Mouse (Mus musculus): ENCODE data around the gene 1700030J22Rik.

1700030J22Rik gene

GRCm38 (mm10) chr8:116951778-116952177 lies 27.0 kb downstream of the 1700030J22Rik start:
- no peak for DNase-seq (ENCODE audit: low read depth, low spot score)

GRCm38 (mm10) chr8:116951369-116951768 lies 27.4 kb downstream of the 1700030J22Rik start:
- no peak for DNase-seq (ENCODE audit: low read depth, low spot score)

- no peak for DNase-seq (ENCODE audit: low read depth, low spot score)
Observed at GRCm38 (mm10) chr8:116947589-116947988, 31.2 kb downstream of the 1700030J22Rik start.

DNA sequence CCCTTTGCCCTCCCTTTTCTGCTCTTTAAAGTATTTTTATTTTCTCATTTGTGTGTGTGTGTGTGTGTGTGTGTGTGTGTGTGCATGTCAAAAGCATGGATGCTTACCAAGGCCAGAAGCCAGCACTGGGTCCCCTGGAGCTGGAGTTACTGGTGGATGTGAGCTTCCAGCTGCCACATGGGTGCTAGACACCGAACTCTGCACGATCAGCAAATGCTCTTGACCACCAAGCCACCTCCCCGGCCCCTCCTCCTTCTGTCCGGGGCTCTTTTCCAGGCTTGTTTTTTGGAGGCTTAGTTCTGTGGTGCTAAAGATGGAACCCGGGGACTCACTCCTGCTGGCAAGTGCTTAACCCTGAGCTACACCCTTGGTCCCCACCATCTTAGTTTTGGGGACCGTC lies 31.9 kb downstream of the 1700030J22Rik start:
- no peak for DNase-seq (ENCODE audit: low read depth, low spot score)

GRCm38 (mm10) chr8:116946268-116946838 lies 32.4 kb downstream of the 1700030J22Rik start:
- DNase-seq (ENCODE audit: low read depth, low spot score): no peak

- DNase-seq (ENCODE audit: low read depth, low spot score): no peak
Observed at GRCm38 (mm10) chr8:116945169-116945910, 33.4 kb downstream of the 1700030J22Rik start.

DNA sequence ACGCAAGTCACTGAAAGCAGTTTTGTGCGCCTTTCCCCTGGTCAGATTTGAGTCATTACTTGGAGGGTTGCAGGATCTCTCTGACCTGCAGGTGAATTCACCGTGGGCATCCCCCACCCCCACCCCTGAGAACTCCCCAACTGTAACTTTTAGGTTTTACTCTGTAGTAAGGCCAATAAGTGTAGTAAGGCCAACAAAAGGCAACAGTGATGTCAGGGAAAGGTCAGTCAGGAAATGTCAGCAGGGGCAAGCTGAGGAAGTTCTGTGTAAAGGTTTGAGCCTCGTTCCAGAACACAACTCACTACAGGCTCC lies 34.4 kb downstream of the 1700030J22Rik start:
- DNase-seq (ENCODE audit: low read depth, low spot score): no peak

DNA sequence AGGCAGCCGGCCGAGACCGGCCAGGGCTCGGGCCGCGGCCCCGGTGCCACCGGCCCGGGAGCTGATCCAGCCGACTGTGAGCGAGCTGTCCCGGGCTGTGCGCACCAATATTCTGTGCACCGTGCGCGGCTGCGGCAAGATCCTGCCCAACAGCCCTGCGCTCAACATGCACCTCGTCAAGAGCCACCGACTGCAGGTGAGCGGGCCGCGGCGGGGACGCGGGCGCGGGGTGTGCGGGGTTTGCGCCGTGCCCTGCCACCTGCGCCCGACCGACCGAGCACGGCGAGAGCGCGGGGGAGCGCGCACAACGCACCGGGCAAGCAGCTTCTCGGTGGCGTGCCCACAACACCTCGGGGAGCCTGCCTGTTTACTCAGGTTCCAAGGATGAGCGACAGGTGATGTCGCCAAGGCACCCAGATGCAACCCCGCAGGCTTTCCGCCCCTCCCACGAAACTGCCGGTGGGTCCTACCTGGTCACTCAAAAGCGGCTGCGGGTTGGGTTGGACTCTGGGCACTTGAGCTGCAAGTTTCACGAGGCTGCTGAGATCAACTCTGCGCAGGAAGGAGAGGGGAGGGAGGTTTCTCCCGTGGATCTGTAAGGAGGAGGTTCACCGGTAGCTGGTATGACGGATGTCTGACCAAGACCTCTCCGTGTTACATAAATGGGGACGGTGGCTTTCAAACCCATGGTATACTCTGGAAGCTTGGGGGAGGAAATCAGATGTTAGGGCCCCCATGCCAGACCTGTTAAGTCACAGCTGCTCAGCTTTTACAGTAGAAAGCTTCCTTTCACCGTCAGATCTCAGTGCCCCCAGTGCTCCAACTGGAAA lies 35.0 kb downstream of the 1700030J22Rik start:
- no peak for DNase-seq (ENCODE audit: low read depth, low spot score)

DNA sequence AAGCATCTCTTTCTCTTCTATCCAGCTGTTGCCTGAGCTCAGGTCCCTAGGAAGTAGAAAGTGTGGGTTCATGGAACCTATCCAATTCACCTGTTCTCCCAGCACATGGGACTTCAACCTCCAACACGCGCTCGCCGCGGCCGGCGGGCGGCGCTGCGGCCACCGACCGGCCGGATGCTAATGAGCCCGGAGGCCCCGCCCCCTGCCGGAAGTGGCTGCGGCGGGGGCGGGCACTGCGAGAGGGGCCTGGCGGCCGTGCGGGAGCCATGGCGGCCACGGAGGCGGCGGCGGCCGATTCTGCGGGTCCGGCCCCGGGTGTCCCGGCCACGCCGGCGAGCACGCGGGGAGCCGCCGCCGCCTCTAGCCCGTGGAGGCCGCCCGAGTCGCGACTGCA lies 35.6 kb downstream of the 1700030J22Rik start, which contains the start of gene Atmin:
Gene Atmin (plus strand): TSS at position 233 of the 394 bp plus-strand sequence.
- peak; percentile 76 for DNase-seq (ENCODE audit: low read depth, low spot score)

DNA sequence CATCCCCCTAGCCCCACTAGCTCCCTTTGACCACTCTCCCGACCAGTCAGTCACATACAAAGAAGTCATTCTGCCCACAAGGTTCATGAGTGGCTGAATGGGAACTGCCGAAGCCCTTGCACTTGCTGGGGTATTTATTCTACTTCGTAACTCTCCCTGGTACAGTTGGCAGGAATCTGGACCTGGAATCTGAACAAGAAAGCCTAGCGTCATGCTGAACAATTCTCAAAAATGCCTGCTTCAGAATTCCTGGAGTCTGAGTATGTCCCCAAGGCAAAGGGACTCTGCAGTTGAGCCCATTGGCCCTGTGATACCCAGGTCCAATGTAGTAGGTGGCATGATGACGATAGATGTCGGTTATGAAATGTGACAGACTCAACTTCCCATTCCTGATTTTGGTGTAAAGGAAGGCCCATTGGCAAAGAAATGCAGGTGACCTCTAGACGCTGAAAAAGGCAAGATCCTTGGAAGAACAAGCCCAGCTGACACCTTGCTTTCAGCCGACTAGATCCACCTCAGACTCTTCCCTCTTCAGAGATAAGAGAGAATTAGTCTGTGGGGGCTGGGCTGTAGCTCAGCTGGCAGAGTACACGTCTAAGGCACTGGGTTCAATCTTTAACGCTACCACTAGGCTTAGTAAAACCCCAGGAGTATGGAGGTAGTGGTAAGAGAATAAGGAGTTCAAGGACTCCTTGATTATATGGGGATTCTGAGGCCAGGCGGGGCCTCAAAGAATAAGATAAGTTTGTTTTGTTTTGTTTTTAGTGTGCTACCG lies 36.3 kb downstream of the 1700030J22Rik start:
- no peak for DNase-seq (ENCODE audit: low read depth, low spot score)

DNA sequence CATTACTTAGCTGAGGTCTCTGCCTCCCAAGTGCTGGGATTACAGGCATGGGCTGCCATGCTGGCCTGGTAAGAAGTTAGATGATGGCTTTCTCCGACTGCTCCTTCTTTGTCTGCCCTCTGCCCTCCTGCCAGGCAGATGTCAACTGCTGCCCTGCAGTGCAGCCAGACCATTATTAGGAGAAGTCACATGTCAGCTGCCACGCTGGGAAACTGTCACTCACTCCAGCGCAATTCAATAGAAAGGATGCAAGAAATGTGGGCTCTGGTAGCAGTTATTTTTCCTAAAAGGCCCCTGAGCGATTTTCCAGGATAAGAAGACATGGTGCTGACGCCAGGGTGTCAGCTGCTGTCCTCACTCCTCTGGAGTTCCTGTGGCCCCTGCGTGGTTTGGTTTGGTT lies 43.3 kb downstream of the 1700030J22Rik start:
- DNase-seq (ENCODE audit: low read depth, low spot score): no peak

DNA sequence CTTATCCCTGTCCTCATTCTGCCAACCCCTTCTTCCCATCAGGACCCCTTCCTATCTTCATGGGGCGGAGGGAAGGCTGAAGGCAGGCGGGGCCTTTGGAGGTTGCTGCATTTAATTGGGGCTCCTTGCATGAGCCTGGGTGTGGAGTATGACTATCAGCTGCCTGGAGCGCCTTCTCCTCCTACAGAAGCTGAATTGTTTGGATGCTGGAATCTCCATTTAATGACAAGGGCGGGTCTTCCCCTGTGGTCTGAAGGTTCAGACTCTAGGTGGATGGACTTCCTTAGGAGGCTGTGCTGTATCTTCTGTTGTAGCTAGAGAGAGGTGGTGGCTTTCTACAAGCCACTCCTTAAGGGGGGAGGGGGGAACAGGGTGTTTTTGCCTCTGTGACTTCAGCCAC lies 43.8 kb downstream of the 1700030J22Rik start:
- no peak for DNase-seq (ENCODE audit: low read depth, low spot score)

GRCm38 (mm10) chr8:116928588-116928987 lies 50.2 kb downstream of the 1700030J22Rik start:
- DNase-seq (ENCODE audit: low read depth, low spot score): no peak

DNA sequence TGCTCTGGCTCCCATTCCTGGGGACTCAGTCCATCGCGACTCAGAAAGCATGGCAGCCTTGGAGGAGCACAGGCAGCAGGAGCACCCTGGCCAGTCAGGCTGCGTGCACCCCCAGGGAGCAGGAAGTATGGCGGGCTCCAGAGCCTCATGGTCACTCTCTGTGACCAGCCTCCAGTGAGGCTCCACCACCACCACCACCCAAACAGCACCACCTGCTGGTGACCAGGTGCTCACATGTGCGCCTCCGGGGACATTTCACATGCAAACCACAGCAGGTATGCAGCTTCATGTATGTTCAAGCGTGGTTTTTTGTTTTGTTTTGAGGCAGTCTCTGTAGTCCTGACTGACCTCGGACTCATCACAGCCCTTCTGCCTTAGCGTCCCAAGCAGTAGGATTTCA lies 50.9 kb downstream of the 1700030J22Rik start:
- DNase-seq (ENCODE audit: low read depth, low spot score): no peak

GRCm38 (mm10) chr8:116923526-116923925 lies 55.2 kb downstream of the 1700030J22Rik start:
- no peak for DNase-seq (ENCODE audit: low read depth, low spot score)

GRCm38 (mm10) chr8:116922060-116922757 lies 56.5 kb downstream of the 1700030J22Rik start:
- no peak for DNase-seq (ENCODE audit: low read depth, low spot score)

GRCm38 (mm10) chr8:116921337-116922059 lies 57.3 kb downstream of the 1700030J22Rik start, which contains the start of the genes Cmc2 and Cenpn:
Gene Cmc2, minus strand, starts transcription at chr8:116921455.
Gene Cenpn, plus strand, starts transcription at chr8:116921730.
- peak; percentile 95 for DNase-seq (ENCODE audit: low read depth, low spot score)

- no peak for DNase-seq (ENCODE audit: low read depth, low spot score)
Observed at GRCm38 (mm10) chr8:116921005-116921336, 57.8 kb downstream of the 1700030J22Rik start.

Data from retina, adult 2 months (tissue).